Mouse (Mus musculus) embryonic fibroblast, embryonic 13.5 days (primary cell): Measurements from ENCODE around the gene Olfr1448.
"Not testable (repeated sequence)": the region's sequence is repeated elsewhere in the genome, so short reads cannot be mapped to it uniquely, and the experiment has no call there.

ENCODE experiments used
- CTCF ChIP-seq: IDR thresholded peaks from 2 replicates; pipeline ENCODE4 v1.5.1; 2011; ENCODE audit warnings: mild to moderate bottlenecking, control low read depth, low read length, moderate library complexity, borderline replicate concordance; ENCODE audit not compliant: insufficient read depth
- POLR2A ChIP-seq: IDR thresholded peaks from 2 replicates; pipeline ENCODE4 v1.6.1; 2011; ENCODE audit warnings: low read depth, mild to moderate bottlenecking, control low read depth, low read length, moderate library complexity

DNA sequence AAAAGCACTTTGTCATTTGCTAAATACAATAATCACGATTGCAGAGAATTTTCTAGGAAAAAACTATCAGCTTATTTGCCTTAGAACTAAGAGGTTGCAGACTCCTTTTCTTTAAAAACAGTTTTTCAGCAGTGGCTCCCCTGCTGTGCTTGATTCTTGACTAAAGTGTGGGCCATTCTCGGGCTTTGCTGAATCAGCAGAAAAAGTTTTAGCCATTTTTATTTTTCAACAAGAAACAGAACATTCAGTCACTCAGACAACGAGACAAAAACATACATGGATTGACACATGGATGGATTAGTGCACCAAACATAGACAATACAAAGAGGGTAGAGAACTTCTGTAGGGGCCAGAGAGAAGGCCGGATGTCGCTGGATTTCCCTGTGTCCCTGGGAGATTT, 45.9 kb upstream of the Olfr1448 start:
- not testable (repeated sequence) for TF ChIP-seq CTCF, POLR2A
